Mouse (Mus musculus): ENCODE data around the gene Ptov1.
A peak's percentile ranks its signal among the peaks of the same experiment; 100 is the strongest.
"Not testable (repeated sequence)": the region's sequence is repeated elsewhere in the genome, so short reads cannot be mapped to it uniquely, and the experiment has no call there.

The Ptov1 gene

GRCm38 (mm10) chr7:44888256-44889105, 18.9 kb upstream of the Ptov1 start:
- DNase-seq (ENCODE audit: low spot score), result peak; percentile 54

DNA sequence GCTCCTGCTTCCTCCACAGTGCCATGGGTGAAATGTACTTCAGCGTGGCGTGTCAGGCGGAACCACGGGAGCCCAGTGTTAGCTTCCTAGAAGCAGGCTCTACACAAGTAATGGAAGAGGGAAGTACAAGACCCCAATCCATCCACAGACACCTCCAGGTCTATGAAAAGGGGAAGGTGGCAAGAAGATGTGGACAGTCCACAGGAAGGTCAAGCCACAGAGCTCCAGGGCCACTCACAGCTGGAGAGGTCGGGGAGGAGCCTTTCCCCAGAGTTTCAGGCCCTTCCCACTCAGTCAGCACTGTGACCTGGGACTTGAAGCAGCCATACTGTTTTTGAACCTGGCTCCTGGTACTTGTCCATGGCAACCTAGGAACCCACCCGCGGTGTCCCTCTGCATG, 17.4 kb upstream of the Ptov1 start:
- no peak for DNase-seq (ENCODE audit: low spot score)

DNA sequence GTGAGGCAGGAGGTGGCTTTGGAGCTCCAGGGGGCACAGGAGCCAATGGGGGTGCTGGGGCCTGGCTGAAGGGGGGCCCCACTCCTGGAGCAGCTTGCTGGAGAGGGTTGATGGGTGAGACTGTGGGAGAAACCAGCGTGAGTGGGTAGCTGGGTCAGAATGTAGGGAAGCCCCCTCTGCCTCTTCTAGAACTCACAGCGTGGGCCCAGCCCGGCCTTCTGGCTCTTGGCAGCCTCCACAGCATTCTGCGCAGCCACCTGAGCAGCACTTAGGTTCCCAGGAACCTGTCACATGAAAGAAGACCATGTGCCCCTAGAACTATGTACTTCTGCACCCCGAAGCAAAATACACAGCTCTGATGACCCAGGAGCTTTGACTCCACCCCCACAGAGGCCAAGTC, 15.0 kb upstream of the Ptov1 start:
- DNase-seq (ENCODE audit: low spot score), result no peak

DNA sequence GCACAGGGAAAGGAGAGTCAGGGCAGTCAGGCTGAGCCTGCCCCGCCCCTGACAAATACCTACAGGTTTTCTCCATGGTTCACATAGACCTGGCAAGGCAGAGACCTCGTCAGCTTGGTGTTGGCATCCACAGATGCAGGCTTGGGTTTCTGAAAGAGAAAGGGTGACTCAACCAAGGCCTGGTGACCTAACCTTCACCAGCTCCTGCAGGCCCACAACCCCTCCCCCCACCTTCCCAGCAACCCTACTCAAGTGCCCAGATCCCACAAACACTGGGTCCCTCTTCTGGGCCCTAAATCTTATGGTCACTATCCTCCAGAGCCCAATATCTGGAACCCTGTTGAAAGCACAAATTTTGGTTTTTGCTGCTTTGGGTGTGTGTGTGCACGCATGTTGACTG, 13.4 kb upstream of the Ptov1 start:
- DNase-seq (ENCODE audit: low spot score), result no peak

DNA sequence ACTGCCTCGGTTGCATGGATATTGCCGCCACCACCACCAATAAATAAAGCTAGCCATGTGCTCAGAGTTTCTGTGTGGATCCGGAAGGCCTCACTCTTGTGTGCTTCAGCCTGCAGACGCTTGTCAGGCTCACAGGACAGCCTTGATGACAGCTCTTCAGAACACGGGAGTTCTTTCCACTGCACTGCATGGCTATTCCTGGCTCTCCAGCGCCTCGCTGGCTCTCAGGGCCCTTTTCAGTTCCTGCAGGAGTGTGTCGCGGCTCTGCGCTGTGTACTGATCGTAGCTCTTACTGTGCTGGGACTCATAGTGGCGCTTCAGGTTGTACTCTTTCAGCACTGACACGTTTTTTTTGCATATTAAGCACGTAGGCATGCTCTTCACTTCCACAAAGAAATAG, 8.2 kb upstream of the Ptov1 start:
- DNase-seq (ENCODE audit: low spot score), result no peak

- DNase-seq (ENCODE audit: low spot score), result not testable (repeated sequence)
These were observed 2.2 kb upstream of the Ptov1 start for GRCm38 (mm10) chr7:44871774-44872173.

- DNase-seq (ENCODE audit: low spot score), result no peak
These were observed 1.6 kb upstream of the Ptov1 start for GRCm38 (mm10) chr7:44871181-44871580.

- DNase-seq (ENCODE audit: low spot score), result no peak
These were observed 1.0 kb upstream of the Ptov1 start for GRCm38 (mm10) chr7:44870614-44871013.

- DNase-seq (ENCODE audit: low spot score), result peak; percentile 73
These were observed 480 bp downstream of the Ptov1 start for GRCm38 (mm10) chr7:44868919-44869696.

- no peak for DNase-seq (ENCODE audit: low spot score)
These were observed 1.1 kb downstream of the Ptov1 start for GRCm38 (mm10) chr7:44868465-44868864.

GRCm38 (mm10) chr7:44867802-44868201, 1.8 kb downstream of the Ptov1 start:
- no peak for DNase-seq (ENCODE audit: low spot score)

- DNase-seq (ENCODE audit: low spot score), result no peak
These were observed 2.4 kb downstream of the Ptov1 start for GRCm38 (mm10) chr7:44867010-44867702.

DNA sequence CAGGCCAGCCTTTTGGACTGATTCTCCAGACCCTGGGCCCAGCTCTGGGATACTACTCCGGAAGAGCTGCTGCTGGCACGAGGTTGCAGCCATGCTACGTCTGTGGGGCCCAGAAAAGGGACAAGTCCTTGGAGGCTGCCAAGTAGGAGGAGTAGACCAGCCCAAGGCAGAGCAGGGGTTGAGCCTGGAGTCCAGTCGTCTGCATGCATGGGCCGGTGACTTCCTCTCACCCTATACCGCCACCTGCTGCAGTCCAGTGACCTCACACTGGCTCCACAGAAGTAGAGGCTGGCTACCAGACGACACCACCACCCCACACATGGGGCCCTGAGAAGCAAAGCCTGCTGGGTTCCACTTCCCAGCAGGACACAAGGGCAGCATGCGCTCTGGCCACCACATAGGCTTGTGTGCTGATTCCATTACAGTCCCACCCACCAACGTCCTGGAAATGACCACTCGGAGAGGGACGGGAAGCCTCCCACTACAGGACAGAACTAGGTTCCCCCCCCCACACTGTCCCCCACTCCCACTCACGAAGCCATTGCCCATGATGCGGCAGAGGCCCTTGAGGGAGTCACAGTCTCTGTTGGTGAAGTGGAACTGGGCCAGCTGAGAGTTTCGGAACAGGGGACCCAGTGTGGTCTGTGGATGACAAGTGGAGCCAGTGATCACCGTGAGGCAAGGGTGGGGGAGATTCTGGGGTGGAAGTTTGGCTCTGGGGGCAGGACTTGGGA, 3.1 kb downstream of the Ptov1 start:
- DNase-seq (ENCODE audit: low spot score), result peak; percentile 88

GRCm38 (mm10) chr7:44864595-44865542, 4.7 kb downstream of the Ptov1 start:
- DNase-seq (ENCODE audit: low spot score), result peak; percentile 59

- no peak for DNase-seq (ENCODE audit: low spot score)
These were observed 5.5 kb downstream of the Ptov1 start for GRCm38 (mm10) chr7:44863982-44864494.

DNA sequence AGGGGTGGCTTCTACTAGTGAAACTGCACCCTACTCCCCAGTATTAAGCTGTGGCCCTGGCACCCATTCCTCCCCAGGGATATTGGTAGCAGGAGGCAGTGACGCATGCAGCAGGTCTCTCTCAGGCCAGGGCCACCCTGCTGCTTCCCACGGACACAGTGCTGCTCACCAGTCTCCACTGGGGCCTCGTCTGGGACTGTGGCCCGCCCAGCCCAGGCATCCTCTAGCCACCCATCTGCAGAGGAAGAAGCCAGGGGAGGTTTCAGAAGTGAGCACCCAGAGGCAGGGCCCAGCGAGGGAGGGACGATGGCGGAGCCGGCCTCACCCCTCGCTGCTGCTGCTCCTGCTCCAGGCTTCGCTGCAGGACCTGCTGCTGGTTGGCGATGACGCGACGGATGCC, 6.4 kb downstream of the Ptov1 start:
- no peak for DNase-seq (ENCODE audit: low spot score)

GRCm38 (mm10) chr7:44862434-44862833, 7.2 kb downstream of the Ptov1 start:
- no peak for DNase-seq (ENCODE audit: low spot score)

- DNase-seq (ENCODE audit: low spot score), result no peak
These were observed 8.2 kb downstream of the Ptov1 start for GRCm38 (mm10) chr7:44861429-44861816.

DNA sequence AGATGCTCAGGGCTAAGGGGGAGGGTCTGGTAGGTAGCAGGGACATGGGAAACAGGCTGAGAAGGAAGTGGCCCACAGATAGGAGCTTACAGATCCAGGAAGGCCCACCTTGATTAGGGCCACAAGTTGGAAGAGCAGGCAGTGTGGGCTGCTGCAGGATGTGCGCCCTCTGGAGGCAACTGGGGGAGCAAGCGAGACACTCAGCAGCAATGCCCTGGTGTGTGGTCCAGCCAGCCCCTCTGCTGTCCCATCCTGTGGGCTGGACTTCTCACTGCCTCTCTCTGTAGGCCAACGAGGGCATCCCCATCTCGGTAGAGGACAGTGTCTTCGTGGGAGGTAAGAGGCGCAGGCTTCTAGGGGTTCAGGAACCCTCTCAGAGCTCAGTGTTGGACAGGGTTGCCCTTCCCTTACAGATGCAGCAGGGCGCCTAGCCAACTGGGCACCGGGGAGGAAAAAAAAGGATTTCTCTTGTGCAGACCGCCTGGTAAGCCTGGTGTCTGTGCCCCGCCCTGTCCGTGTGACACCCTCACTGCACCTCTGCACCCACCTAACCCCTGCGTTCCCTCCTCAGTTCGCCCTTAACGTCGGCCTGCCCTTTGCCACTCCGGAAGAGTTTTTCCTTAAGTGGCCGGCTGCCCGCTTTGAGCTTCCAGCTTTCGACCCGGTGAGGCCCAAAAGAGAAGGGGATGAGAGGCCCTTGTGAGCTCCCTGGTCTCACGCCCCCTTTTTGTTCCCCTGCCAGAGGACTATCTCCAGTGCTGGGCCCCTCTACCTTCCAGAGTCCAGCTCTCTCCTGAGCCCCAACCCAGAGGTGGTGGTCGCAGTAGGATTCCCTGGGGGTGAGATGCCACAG, 8.8 kb downstream of the Ptov1 start:
- DNase-seq (ENCODE audit: low spot score), result peak; percentile 72

DNA sequence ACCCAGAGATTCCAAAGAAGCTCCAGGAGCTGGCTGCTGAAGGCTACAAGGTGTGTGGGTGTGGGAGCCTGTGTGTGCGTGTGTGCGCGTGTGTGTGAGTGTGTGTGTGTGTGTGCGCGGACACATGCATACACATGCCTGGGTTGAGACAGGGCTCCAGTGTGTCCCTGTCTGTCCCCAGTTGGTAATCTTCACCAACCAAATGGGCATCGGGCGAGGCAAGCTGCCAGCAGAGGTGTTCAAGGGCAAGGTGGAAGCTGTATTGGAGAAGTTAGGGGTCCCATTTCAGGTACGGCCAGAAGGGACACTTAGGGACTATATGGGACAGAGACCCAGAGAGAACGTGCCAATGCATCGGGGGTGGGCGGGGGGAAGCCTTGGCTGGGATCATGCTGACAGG, 9.7 kb downstream of the Ptov1 start:
- no peak for DNase-seq (ENCODE audit: low spot score)
